Mouse (Mus musculus): ENCODE measurements around the gene Rbm20. TPM values are rescaled to one million over a fixed set of nuclear protein-coding genes. Genes with fewer than 3 reads are reported as not detected.

The Rbm20 gene
- polyA plus RNA-seq, 1 experiment from 2014 or later = 1.1 TPM

DNA sequence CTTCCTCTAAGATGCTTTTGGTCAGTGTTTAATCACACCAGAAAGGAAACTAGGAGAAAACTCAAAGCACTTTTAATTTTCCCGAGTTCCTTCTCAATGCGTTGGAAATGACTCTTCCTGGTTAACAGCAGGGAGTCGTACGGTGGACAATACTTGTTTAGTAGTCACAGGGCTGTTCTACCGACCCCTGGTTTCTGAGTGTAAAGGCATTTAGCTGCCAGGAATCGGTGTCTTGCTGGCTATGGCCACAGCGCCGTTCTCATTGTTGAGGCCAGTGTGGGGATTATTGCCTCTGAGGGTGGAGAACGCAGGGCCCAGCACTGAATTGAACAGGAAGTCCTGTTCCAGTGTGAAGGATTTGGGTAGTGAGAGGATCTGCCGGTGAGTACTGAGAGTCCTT lies 13.7 kb downstream of the Rbm20 start:
- Histone ChIP-seq H3K4me2 (ENCODE audit: low read depth, low read length) (no peak overlapping the region), H3K4me3 (ENCODE audit: low read length) (no peak overlapping the region), H3K36me3 (ENCODE audit: control insufficient read depth, insufficient read depth, low read length) (no peaks in the 10 kb centered on the region), H3K9me3 (ENCODE audit: control insufficient read depth, low read length) (no peaks in the 10 kb centered on the region), H3K4me1 (ENCODE audit: control insufficient read depth, insufficient read depth, low read length) (no peaks in the 10 kb centered on the region), H3K27me3 (replicated peaks; ENCODE audit: control insufficient read depth, insufficient read depth, low read length) (no peaks in the 10 kb centered on the region), H3K9ac (ENCODE audit: low read depth, low read length) (no peak overlapping the region), H3K27ac (ENCODE audit: low read length) (no peak overlapping the region)
- 74% methylated on average over 10 of the region's 10 CpGs for WGBS
- ATAC-seq = no peak

DNA sequence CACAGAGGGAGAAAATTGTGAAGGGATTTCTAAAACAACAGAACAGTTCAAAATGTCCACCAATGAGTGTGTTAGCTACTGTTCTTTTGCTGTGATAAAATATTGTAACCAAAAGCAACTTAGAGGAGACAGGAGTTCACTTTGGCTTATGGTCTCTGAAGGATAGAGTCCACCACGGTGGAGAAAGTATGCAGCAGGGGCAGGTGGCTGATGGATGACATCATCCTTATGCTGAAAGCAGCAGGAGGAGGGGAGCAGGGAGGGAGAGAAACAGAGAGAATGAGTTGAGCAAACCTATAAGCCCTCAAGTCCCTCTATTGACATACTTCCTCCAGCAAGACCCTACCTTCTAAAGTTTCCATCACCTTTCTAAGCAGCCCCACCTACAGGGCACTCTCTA lies 16.9 kb downstream of the Rbm20 start:
- H3K4me1 ChIP-seq (ENCODE audit: control insufficient read depth, insufficient read depth, low read length) = no peaks in the 10 kb centered on the region
- WGBS = 18% methylated on average over 1 of the region's 1 CpGs
- ATAC-seq = no peak
- H3K27me3 ChIP-seq (replicated peaks; ENCODE audit: control insufficient read depth, insufficient read depth, low read length) = no peaks in the 10 kb centered on the region
- H3K9me3 ChIP-seq (ENCODE audit: control insufficient read depth, low read length) = no peaks in the 10 kb centered on the region
- no peak overlapping the region for H3K4me2 ChIP-seq (ENCODE audit: low read depth, low read length)
- no peaks in the 10 kb centered on the region for H3K36me3 ChIP-seq (ENCODE audit: control insufficient read depth, insufficient read depth, low read length)
- H3K4me3 ChIP-seq (ENCODE audit: low read length) = no peak overlapping the region
- H3K9ac ChIP-seq (ENCODE audit: low read depth, low read length) = no peak overlapping the region
- H3K27ac ChIP-seq (ENCODE audit: low read length) = no peak overlapping the region

DNA sequence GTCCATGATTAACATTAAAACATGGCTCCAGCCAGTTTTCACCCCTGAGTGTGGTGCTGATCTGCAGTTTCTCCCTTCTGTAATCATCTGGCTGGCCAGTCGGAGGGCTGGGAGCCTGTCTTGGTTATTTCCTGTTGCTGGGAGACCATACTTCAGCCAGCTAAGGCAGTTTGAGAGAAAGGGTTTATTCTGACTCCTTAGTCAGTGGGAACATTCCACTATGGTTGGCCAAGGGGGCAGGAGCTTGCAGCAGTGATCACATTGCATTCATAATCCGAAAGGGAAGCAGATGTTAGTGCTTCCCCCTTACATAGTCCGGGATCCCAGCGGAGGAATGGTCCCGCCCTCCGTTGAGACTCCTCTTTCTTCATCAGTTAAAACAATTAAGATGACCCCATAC lies 19.0 kb downstream of the Rbm20 start:
- Histone ChIP-seq H3K36me3 (ENCODE audit: control insufficient read depth, insufficient read depth, low read length) (no peaks in the 10 kb centered on the region), H3K4me2 (ENCODE audit: low read depth, low read length) (no peak overlapping the region), H3K27ac (ENCODE audit: low read length) (no peak overlapping the region), H3K9me3 (ENCODE audit: control insufficient read depth, low read length) (no peaks in the 10 kb centered on the region), H3K9ac (ENCODE audit: low read depth, low read length) (no peak overlapping the region), H3K4me3 (ENCODE audit: low read length) (no peak overlapping the region), H3K27me3 (replicated peaks; ENCODE audit: control insufficient read depth, insufficient read depth, low read length) (no peaks in the 10 kb centered on the region), H3K4me1 (ENCODE audit: control insufficient read depth, insufficient read depth, low read length) (0 out of 2 replicates have a peak, but pooled peaks cover 2% of the 10 kb centered on the region)
- no peak for ATAC-seq
- WGBS = 71% methylated on average over 6 of the region's 6 CpGs

DNA sequence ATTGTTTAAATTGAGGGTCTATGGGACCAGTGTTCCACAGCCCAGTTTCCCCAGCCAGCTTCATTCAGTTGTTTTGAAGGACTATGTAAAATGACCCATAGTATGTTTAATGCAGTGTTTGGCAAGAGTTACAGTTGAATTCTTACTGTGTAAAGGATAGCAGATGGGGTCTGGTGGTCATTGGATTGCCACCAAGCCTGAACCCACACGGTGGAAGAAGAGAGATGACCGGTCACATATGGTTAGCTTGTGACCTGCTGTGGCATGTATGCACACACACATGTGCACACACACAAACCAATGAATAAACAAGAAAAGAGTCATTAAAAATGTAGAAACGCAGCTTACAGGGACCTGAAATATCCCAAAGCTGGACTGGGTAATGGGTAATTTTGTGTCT lies 19.5 kb downstream of the Rbm20 start:
- H3K9ac ChIP-seq (ENCODE audit: low read depth, low read length) = no peak overlapping the region
- no peaks in the 10 kb centered on the region for H3K27me3 ChIP-seq (replicated peaks; ENCODE audit: control insufficient read depth, insufficient read depth, low read length)
- H3K4me2 ChIP-seq (ENCODE audit: low read depth, low read length) = no peak overlapping the region
- no peak overlapping the region for H3K27ac ChIP-seq (ENCODE audit: low read length)
- H3K9me3 ChIP-seq (ENCODE audit: control insufficient read depth, low read length) = no peaks in the 10 kb centered on the region
- 88% methylated on average over 3 of the region's 3 CpGs for WGBS
- no peak overlapping the region for H3K4me3 ChIP-seq (ENCODE audit: low read length)
- ATAC-seq = no peak
- 0 out of 2 replicates have a peak, but pooled peaks cover 2% of the 10 kb centered on the region for H3K4me1 ChIP-seq (ENCODE audit: control insufficient read depth, insufficient read depth, low read length)
- no peaks in the 10 kb centered on the region for H3K36me3 ChIP-seq (ENCODE audit: control insufficient read depth, insufficient read depth, low read length)

DNA sequence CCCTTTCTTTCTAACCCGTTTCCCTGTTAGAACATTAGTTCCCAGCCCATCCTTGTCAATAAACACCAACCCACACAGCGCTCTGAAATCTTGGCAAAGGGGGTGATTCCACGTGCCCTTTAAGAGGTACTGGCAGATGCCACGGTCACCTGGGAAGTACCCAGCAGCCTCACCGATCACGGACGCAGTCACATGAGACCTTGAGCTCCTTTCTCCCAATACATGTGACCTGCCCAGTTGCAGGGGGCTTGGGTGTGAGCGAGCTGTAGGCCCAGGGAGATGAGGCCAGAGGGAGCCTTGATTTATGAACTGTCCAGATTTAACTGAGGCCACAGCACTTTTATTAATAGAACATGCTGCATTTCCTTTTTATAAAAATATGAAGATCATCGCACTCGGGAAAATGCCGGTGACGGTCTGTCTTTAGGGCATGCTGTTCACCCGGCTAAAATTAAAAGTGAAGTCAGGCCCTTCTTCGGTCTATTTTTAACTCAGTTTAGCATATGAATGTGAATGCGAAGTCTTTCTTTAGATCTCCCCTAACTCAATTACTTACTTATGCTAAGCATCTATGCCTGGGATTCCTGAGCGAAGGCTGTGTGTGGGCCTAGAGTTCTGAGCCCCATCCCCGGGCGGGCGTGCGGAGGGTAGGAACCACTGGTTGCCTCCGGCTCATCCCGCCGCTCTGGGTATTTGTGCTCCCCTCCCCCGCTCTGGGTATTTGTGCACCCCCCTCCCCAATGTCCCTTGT lies 20.4 kb downstream of the Rbm20 start:
- no peak overlapping the region for H3K27ac ChIP-seq (ENCODE audit: low read length)
- H3K4me3 ChIP-seq (ENCODE audit: low read length) = no peak overlapping the region
- no peak overlapping the region for H3K9ac ChIP-seq (ENCODE audit: low read depth, low read length)
- no peaks in the 10 kb centered on the region for H3K27me3 ChIP-seq (replicated peaks; ENCODE audit: control insufficient read depth, insufficient read depth, low read length)
- 59% methylated on average over 24 of the region's 24 CpGs for WGBS
- no peak overlapping the region for H3K4me2 ChIP-seq (ENCODE audit: low read depth, low read length)
- H3K9me3 ChIP-seq (ENCODE audit: control insufficient read depth, low read length) = no peaks in the 10 kb centered on the region
- no peak; the same call in 1 of the 2 replicates for ATAC-seq
- no peaks in the 10 kb centered on the region for H3K36me3 ChIP-seq (ENCODE audit: control insufficient read depth, insufficient read depth, low read length)
- 0 out of 2 replicates have a peak, but pooled peaks cover 2% of the 10 kb centered on the region for H3K4me1 ChIP-seq (ENCODE audit: control insufficient read depth, insufficient read depth, low read length)

DNA sequence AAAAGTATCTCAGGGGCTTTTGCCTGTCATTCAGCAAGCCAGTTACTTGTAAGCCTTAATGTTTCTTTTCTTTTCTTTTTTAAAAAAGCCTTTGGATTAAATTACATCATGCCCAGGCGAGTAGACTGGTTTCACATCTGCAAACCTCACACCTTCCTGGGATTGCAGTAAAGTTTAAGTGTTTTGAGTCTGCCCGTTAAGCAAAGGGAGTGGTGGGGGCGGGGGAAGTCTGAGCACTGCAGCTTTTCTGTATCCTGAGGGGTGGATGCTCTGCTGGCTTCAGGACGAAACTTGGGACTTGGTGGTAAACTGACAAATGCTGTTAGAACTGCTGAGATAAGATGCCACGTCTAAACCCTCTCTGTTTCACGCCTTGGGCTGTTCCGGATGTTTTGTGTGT lies 22.6 kb downstream of the Rbm20 start:
- Histone ChIP-seq H3K9ac (ENCODE audit: low read depth, low read length) (no peak overlapping the region), H3K4me2 (ENCODE audit: low read depth, low read length) (no peak overlapping the region), H3K9me3 (ENCODE audit: control insufficient read depth, low read length) (no peaks in the 10 kb centered on the region), H3K36me3 (ENCODE audit: control insufficient read depth, insufficient read depth, low read length) (no peaks in the 10 kb centered on the region), H3K27me3 (replicated peaks; ENCODE audit: control insufficient read depth, insufficient read depth, low read length) (no peaks in the 10 kb centered on the region), H3K27ac (ENCODE audit: low read length) (no peak overlapping the region), H3K4me1 (ENCODE audit: control insufficient read depth, insufficient read depth, low read length) (peaks cover 5% of the 10 kb centered on the region; the same call in 1 of the 2 replicates), H3K4me3 (ENCODE audit: low read length) (no peak overlapping the region)
- no peak for ATAC-seq
- WGBS = 33% methylated on average over 7 of the region's 7 CpGs

DNA sequence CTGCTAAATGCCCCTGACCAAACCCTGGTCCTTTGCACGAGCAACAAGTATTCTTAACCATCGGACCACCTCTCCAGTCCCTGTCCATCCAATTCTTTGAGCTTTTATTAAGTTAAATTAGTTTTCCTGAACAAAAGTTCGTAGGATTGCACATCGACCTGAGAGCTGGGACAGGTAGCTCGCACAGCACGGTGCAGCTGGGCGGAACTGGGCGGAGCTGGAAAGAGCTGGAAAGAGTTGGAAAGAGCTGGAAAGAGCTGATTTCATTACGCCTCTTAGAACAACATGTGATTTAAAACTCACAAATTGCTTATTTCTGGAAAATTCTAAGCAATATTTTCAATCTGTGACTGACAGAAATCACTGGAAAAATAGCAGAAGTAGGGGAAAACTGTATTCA lies 24.3 kb downstream of the Rbm20 start:
- Histone ChIP-seq H3K4me1 (ENCODE audit: control insufficient read depth, insufficient read depth, low read length) (peaks cover 8% of the 10 kb centered on the region; the same call in 1 of the 2 replicates), H3K36me3 (ENCODE audit: control insufficient read depth, insufficient read depth, low read length) (no peaks in the 10 kb centered on the region), H3K4me3 (ENCODE audit: low read length) (peak overlapping the region; percentile 21; the same call in 1 of the 2 replicates), H3K4me2 (ENCODE audit: low read depth, low read length) (peak overlapping the region; percentile 45), H3K9ac (ENCODE audit: low read depth, low read length) (no peak overlapping the region), H3K27ac (ENCODE audit: low read length) (no peak overlapping the region; the same call in 1 of the 2 replicates), H3K9me3 (ENCODE audit: control insufficient read depth, low read length) (no peaks in the 10 kb centered on the region), H3K27me3 (replicated peaks; ENCODE audit: control insufficient read depth, insufficient read depth, low read length) (no peaks in the 10 kb centered on the region)
- WGBS = 70% methylated on average over 9 of the region's 9 CpGs
- ATAC-seq = peak; percentile 72

DNA sequence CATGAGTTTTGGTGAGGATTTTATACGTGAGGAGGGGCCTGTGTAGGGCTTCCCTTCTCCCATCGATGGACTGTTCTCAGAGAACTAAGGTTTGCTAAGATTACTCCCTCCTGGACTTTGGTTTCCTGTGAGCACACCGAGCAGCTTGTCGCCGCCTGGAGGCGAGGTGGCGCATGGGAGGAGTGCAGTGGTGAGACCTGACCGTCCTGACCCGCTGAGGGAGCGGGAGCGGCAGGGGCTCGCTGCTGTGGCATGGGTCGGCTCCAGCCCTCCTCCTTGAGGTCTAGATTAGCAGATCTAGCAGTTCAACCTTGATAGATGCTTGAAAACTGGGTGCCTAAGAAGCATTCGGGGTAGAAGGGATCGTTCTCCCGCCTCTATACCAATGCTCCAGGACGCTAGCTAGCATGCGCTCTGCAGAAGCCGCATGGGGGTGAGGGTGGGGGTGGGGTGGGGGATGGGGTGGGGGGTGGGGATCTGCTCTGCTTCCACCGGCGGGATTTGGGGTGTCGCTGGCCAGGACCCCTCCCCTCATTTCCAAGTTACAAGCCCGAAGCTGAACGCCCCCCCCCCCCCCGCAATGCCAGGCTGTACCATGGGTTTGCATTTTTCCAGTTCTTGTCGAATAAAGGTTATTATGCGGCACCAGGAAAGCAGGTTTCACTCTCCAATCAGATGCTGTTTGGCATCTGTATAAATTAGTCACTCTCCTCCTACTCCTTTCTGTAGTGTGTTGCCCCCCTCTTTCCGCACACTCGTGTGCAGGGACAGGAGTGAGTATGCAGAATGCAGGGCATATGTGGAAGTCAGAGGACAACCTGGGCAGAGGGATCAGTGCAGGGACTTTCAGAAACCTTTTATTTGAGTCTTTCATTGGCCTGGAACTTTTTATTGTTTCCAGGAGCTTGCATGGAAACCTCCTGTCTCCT lies 28.1 kb downstream of the Rbm20 start:
- H3K36me3 ChIP-seq (ENCODE audit: control insufficient read depth, insufficient read depth, low read length) = no peaks in the 10 kb centered on the region
- H3K27me3 ChIP-seq (replicated peaks; ENCODE audit: control insufficient read depth, insufficient read depth, low read length) = no peaks in the 10 kb centered on the region
- peak overlapping the region; percentile 70 for H3K9ac ChIP-seq (ENCODE audit: low read depth, low read length)
- H3K4me2 ChIP-seq (ENCODE audit: low read depth, low read length) = peak overlapping the region; percentile 88
- peak overlapping the region; percentile 48 for H3K4me3 ChIP-seq (ENCODE audit: low read length)
- no peaks in the 10 kb centered on the region for H3K9me3 ChIP-seq (ENCODE audit: control insufficient read depth, low read length)
- no peak overlapping the region for H3K27ac ChIP-seq (ENCODE audit: low read length)
- peaks cover 5% of the 10 kb centered on the region; the same call in 1 of the 2 replicates for H3K4me1 ChIP-seq (ENCODE audit: control insufficient read depth, insufficient read depth, low read length)
- 4% methylated on average over 29 of the region's 29 CpGs for WGBS
- ATAC-seq = peak; percentile 89

DNA sequence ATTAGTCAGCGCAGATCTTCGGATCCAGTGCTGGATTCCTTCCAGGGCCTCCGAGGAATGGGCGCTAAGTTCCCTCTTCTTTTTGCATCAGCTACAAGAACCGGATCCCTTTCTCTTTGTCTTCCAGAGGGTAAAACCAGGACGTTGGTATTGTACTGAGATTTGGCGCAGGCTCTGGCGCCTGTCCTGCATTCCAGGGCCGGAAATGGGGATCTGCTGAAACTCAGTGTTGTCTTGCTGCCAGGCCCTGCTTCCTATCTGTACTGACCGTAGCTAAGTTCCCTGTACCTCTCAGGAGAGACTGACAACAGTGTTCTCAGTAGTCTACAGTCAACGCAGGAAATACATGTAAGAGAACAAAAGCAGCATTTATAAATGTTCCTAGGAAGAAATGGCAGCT lies 31.3 kb downstream of the Rbm20 start:
- Histone ChIP-seq H3K27me3 (replicated peaks; ENCODE audit: control insufficient read depth, insufficient read depth, low read length) (no peaks in the 10 kb centered on the region), H3K4me2 (ENCODE audit: low read depth, low read length) (no peak overlapping the region), H3K4me1 (ENCODE audit: control insufficient read depth, insufficient read depth, low read length) (peaks cover 5% of the 10 kb centered on the region; the same call in 1 of the 2 replicates), H3K9ac (ENCODE audit: low read depth, low read length) (no peak overlapping the region), H3K4me3 (ENCODE audit: low read length) (no peak overlapping the region), H3K9me3 (ENCODE audit: control insufficient read depth, low read length) (no peaks in the 10 kb centered on the region), H3K36me3 (ENCODE audit: control insufficient read depth, insufficient read depth, low read length) (no peaks in the 10 kb centered on the region), H3K27ac (ENCODE audit: low read length) (no peak overlapping the region)
- no peak for ATAC-seq
- WGBS = 69% methylated on average over 11 of the region's 11 CpGs
